Mouse (Mus musculus): ENCODE results near the gene Cst13.

The Cst13 gene

DNA sequence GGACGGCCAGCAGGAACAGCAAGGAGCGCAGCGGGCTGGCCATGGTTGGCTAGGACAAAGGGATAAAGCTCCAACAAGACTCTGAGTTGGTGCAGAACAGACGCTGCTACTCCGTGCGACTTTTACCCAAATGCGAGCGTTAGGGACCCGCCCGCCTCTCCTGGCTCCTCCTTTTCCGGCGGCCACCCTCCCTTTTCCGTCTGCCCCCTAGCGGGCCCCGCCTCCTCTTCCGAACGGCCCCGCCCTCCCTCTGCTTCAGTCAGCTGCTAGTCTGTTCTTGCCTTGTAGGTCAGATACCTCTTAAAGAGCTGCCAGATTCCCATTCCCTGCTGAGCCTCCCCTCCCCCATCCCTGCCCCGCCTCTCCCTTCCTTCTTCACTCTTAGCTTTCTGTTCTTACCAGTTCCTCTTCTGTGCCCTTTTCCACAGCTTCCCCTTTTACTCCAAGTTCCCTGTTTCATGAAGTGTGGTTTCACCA, 55.5 kb downstream of the Cst13 start, which contains the start of gene Cst3:
TSS of gene Cst3 (minus strand) at position 358 of the 477 bp plus-strand sequence.
- peak; percentile 86 to 92 for DNase-seq

DNA sequence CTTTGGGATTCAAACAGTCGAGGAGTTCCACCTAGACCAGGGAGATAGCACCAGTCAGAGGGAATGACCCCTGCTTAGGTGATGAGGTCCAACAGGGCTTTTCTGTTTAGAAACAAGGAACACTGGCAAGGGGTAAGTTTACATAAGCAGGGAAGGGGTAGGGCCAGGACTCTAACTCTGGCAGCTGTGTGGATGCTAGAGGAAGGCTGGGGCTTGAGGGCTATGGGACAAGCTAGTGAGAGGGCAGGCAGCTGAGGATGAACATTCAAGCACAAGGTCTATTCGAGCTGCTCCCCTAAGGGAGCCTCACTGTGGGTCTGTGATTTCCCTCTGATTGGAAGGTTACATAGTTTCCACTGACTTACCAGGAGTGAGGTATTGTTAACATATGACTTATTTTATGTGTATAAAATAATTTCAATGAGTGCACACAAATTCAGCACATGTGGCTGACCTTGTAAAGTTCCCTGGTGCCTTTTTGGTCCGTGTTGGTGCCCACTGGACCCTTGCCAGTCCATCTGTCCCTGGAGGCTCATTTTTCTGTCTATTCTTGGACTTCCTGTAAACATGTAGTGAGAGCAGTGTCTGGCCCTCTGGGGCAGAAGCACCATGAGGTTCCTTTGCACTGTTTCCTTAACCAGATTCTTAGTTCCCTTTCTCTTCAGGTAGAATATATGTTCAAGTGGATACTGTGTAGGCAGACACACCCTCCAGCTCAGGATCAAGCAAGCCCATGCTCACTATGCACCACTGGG, 57.3 kb downstream of the Cst13 start:
- peak in 1 of 2 experiments; percentile 14 for DNase-seq

DNA sequence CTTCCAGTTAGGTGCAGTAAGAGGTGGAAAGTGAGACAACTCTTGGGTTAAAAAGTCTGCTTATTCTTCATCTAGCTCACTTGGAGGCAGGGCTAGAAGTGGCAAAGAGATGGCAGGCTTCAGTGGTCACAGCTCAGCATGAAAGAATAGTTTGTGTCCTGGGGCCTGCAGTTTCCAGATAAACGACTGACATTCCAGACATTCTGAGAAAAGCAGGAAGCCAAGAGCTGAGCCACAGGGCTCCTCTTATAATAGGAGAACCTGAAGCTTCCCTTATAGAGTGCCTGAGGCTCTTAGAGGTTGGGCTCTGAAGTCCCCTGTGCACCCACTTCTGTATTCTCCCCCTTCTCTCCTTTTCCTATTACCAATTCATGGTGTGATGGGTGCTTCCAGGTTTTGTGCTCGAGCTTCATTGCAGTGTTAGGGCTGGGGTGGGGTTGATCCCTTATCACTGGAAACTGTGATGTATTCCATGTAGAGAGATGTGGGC, 58.8 kb downstream of the Cst13 start:
- no peak for DNase-seq

DNA sequence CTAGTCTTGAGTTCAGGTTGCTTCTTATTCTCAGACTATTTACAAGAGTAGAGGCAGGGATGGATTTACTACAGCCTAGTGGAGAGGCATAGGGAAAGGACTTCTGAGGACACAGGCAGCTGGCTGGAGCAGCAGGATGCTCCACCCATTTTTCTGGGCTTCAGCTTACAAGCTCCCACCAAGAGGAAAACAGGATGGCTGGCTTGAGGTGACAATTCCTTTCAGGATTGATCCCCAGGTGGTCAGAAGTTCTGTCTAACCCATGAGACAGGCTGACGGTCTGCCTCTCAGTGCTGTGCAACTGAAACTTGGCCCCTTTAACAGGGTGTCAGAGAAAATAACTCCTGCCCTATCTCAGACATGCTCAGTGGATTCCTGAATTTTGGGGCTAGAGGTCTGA, 59.3 kb downstream of the Cst13 start:
- no peak for DNase-seq

All from cerebellum, postnatal 25 days (tissue).